Mouse (Mus musculus) spleen, adult 2 months (tissue): ENCODE results near the gene Rag2. TPM values are rescaled to one million over a fixed set of nuclear protein-coding genes. Genes with fewer than 3 reads are reported as not detected.

ENCODE experiments used
- DNase-seq, 2 experiments: peaks; one replicate each; pipeline versions ENCODE4 v3.0.0 to v3.0.0-alpha.2; 2012 to 2021; ENCODE audit warnings: low spot score in 2 of 2, low read depth in 1 of 2
- H3K27ac ChIP-seq: fragments of 200-500 bp; 2 replicates; pipeline ENCODE4 v1.5.1; 2012; ENCODE audit warnings: low read length, inconsistent platforms; ENCODE audit not compliant: insufficient read depth
- H3K27me3 ChIP-seq: fragments of 200-500 bp; 2 replicates; pipeline ENCODE4 v1.6.1; 2012; ENCODE audit warnings: mild to moderate bottlenecking, moderate library complexity, low read length, inconsistent platforms; ENCODE audit not compliant: control insufficient read depth, insufficient read depth
- H3K36me3 ChIP-seq: fragments of 200-500 bp; 2 replicates; pipeline ENCODE4 v1.6.1; 2012; ENCODE audit warnings: mild to moderate bottlenecking, low read length, inconsistent platforms; ENCODE audit not compliant: control insufficient read depth, insufficient read depth
- H3K4me1 ChIP-seq: fragments of 200-500 bp; 2 replicates; pipeline ENCODE4 v1.6.1; 2011; ENCODE audit warnings: inconsistent platforms; ENCODE audit not compliant: control insufficient read depth, insufficient read depth, insufficient read length
- H3K4me3 ChIP-seq: fragments of 200-500 bp; 2 replicates; pipeline ENCODE4 v1.5.1; 2011; ENCODE audit warnings: mild to moderate bottlenecking, inconsistent platforms; ENCODE audit not compliant: insufficient read depth, insufficient read length; ENCODE audit errors: extremely low read depth
- CTCF ChIP-seq: fragments of 200-500 bp; IDR thresholded peaks from 2 replicates; pipeline ENCODE4 v1.5.1; 2011; ENCODE audit warnings: mild to moderate bottlenecking, inconsistent platforms; ENCODE audit not compliant: insufficient read depth, insufficient read length, insufficient replicate concordance; ENCODE audit errors: extremely low read depth
- POLR2A ChIP-seq: fragments of 200-500 bp; IDR thresholded peaks from 2 replicates; pipeline ENCODE4 v1.6.1; 2011; ENCODE audit warnings: low read depth, low read length, inconsistent platforms
- WGBS: fragments of 180-500 bp; shearing (Covaris S2); methylation state at CpG from one replicate; pipeline ENCODE4 v1.1.7; 2018; 5-methylcytosine and 5-hydroxymethylcytosine counted together
- polyA plus RNA-seq: library from polyadenylated mRNA; depleted of rRNA; stranded (reverse); fragments of >200 nt; gene quantifications from 2 replicates; pipeline ENCODE4 v1.2.3, GENCODE M21; 2012

Gene Rag2
- polyA plus RNA-seq, 1 experiment: not detected

DNA sequence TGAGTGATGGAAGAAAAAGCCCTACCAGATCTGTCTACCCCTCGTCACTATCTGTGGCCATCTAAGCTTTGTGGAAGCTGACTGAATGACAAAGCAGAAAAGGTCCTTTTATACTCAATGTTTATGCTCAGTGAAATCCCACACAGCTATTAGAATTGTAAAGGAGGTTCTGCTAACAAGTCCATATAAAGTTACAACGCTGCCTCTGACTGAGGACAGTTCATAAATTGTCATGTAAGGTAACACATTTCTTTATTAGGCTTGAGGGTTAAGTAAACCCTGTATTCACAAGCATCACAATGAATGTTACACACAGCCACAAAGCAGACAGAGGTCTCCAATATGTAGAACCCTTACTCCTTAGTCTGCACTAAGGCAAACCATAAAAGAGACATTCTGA lies 507 bp upstream of the Rag2 start:
- Histone ChIP-seq H3K4me3 (no peak overlapping the region), H3K27me3 (peaks cover 3% of the 10 kb centered on the region), H3K4me1 (peaks cover 12% of the 10 kb centered on the region; the same call in 1 of the 2 replicates), H3K36me3 (no peaks in the 10 kb centered on the region), H3K27ac (no peak overlapping the region)
- no peak for TF ChIP-seq CTCF
- no peak for TF ChIP-seq POLR2A
- no peak for DNase-seq
- 44% methylated on average over 2 of the region's 2 CpGs for WGBS

DNA sequence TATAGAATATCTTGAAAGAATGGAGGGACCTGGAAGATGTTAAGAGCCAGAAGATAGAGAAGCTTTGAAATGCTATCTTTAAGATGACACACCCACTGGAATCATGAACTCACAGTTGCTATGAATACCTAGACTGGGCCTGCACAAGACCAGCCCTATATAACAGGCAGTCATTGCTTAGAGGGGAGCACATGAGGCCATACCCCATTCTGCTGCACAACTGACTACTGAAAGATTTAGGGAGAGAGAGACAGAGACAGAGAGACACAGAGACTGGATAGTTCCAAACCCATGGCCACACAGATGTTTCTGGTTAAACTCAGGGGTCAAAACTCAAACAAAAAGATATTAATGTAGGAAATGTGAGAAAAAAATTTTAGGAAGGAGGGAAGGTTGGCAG lies 2.7 kb downstream of the Rag2 start:
- TF ChIP-seq CTCF: no peak
- no peak for TF ChIP-seq POLR2A

DNA sequence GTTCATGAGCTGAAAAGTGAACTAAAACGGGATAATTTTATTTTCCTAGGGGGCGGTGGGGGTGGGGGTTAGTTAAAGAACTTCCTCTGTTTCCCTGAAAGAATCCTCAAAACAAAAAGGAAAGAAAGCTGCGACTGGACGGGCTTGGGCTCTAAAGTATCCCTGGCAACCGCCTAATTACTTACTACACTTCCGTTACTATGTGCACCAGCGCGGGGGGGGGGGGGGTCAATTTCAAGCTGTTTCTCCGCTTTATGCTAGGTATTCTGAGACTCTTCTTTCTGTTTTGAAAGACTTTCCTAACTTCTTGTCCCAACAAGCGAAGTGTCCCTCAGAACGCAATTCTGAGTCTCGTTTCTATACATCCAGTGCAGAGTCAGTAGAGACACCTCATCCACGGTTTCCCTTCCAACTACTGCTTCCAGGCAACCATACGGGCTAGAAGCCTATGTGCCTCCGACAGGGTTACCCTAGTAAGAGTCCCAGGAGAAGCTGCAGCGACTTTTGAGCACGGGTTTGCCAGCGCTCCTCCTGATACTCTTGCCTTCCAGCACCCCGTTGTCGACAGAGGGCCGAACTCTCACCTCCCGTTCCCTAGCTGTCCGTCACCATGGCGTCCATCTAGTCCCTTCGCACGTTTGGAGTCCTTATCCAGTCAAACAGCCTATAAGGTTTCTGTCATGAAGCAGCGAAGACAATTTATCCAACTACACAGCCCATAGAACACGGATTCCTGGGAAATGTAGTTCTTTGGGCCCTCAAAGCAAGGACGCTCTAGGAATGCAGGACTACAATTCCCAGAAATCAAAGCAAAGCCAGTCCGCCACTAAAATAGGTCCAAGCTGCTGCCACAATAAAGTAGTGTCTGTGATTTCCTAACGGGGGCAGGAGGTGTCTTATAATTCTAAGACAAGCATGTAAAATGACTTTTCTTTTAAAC lies 4.0 kb downstream of the Rag2 start:
- Histone ChIP-seq H3K4me3 (peak overlapping the region; percentile 69), H3K4me1 (peaks cover 7% of the 10 kb centered on the region; the same call in 1 of the 2 replicates), H3K27me3 (peaks cover 2% of the 10 kb centered on the region; the same call in 1 of the 2 replicates), H3K36me3 (no peaks in the 10 kb centered on the region), H3K27ac (peak overlapping the region; percentile 48; the same call in 1 of the 2 replicates)
- WGBS: 26% methylated on average over 31 of the region's 31 CpGs
- TF ChIP-seq POLR2A (no peak), CTCF (no peak)
- peak; percentile 38 to 45 for DNase-seq

More for the DNA sequence above, 2.7 kb downstream of the Rag2 start:
- Histone ChIP-seq H3K36me3 (no peaks in the 10 kb centered on the region), H3K4me1 (peaks cover 7% of the 10 kb centered on the region; the same call in 1 of the 2 replicates), H3K27ac (no peak overlapping the region), H3K27me3 (peaks cover 2% of the 10 kb centered on the region; the same call in 1 of the 2 replicates), H3K4me3 (no peak overlapping the region)
- no peak for DNase-seq

DNA sequence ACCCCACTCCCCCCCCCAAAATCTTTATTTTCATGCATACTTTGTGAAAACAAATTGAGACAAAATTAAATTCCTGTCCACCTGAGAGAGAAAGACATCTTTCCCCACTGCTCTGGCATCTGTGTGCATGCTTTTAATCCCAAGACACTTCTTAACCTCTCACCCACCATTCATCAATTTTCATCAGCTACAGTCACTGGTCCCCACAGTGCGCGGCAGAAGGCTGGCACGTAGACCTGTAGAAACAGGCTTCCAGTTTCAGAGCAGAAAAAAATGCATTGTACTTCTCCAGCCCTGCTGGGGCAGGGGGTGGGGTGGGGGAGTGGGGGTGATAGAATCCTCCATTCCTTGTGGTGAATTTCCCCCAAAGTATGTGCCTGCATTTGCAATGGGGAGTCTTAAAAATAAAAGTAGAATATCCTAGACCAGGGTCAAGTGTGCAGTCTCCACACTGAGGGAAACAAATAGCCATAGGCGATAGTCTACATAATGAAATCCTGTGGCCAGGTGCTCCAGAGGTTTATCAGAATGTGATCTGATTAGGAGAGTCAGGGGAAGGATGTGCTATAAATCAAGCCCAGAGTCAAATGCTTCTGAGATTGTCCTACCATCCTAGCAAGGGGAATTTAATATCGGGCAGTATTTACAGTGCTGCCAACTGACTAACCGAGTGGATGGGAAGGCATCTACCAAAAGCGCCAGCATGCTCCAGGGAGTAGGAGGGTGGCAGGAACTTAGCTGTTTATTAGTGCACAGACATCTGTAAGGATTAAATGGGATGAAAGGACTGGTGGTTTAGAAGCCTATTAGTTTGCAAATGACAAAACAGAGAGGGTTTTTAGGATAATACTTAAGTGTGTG lies 14.7 kb downstream of the Rag2 start:
- no peak overlapping the region for H3K27ac ChIP-seq
- no peaks in the 10 kb centered on the region for H3K36me3 ChIP-seq
- H3K4me1 ChIP-seq: peaks cover 3% of the 10 kb centered on the region; the same call in 1 of the 2 replicates
- 88% methylated on average over 7 of the region's 7 CpGs for WGBS
- no peak for DNase-seq
- no peak for TF ChIP-seq POLR2A
- no peak for TF ChIP-seq CTCF
- no peak overlapping the region for H3K4me3 ChIP-seq
- H3K27me3 ChIP-seq: no peaks in the 10 kb centered on the region

DNA sequence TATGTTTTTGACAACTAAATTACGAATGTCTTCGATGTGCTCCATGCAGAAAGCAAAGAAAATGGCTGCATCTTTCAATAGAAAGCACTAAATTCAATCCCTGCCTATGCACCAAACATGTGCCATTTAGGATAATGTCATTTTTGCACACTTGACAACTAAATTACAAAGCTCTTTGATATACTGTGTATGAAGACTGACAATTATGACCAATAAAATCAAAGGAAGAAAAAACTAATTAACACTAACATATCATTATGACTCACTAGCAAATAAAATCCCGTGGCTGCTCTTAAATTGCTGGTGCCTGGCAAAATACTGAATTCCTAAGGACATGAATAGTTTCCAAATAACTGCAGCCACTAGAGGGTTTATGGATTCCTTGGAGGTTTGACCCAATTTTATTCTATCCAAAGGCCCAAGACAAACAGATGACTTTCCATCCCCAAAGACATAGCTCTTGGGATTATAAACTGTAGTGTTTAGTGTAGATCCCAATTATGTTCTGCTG lies 15.4 kb downstream of the Rag2 start:
- WGBS: 92% methylated on average over 3 of the region's 3 CpGs
- DNase-seq: no peak
- peaks cover 3% of the 10 kb centered on the region; the same call in 1 of the 2 replicates for H3K4me1 ChIP-seq
- TF ChIP-seq CTCF: no peak
- TF ChIP-seq POLR2A: no peak
- H3K27ac ChIP-seq: no peak overlapping the region
- H3K4me3 ChIP-seq: no peak overlapping the region
- no peaks in the 10 kb centered on the region for H3K27me3 ChIP-seq
- no peaks in the 10 kb centered on the region for H3K36me3 ChIP-seq

DNA sequence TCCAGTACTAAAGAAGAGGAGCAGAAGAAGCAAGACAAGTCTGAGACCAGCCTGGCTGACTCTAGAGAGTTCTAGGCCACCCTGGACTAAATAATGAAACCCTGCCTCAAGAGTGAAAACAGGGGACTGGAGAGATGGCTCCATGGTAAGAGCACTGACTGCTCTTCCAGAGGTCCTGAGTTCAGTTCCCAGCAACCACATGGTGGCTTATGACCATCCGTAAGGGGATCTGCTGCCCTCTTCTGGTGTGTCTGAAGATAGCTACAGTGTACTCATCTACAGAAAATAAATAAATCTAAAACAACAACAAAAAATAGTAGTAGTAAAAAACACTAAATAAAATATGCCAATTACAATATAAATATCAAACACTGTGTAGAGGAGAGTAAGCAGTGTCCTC lies 21.3 kb downstream of the Rag2 start:
- no peak for TF ChIP-seq POLR2A
- TF ChIP-seq CTCF: no peak
- WGBS: 85% methylated on average over 1 of the region's 1 CpGs
- no peak overlapping the region for H3K27ac ChIP-seq
- no peak overlapping the region for H3K4me3 ChIP-seq
- no peaks in the 10 kb centered on the region for H3K36me3 ChIP-seq
- DNase-seq: no peak
- no peaks in the 10 kb centered on the region for H3K27me3 ChIP-seq
- H3K4me1 ChIP-seq: peaks cover 5% of the 10 kb centered on the region; the same call in 1 of the 2 replicates
